Mouse (Mus musculus) hindbrain, embryonic 10.5 days (tissue): ENCODE measurements around the gene Cd9. TPM values are rescaled to one million over a fixed set of nuclear protein-coding genes. Genes with fewer than 3 reads are reported as not detected.

Source experiments
- DNase-seq: peaks from one replicate; pipeline ENCODE4 v3.0.0-alpha.2; 2017; ENCODE audit warnings: low spot score
- H3K27ac ChIP-seq: fragments of 300-500 bp; sonication (generic); 2 replicates; pipeline ENCODE4 v1.5.1; 2016; ENCODE audit warnings: mild to moderate bottlenecking, moderate library complexity
- H3K27me3 ChIP-seq: fragments of 300-500 bp; sonication (generic); 2 replicates; pipeline ENCODE4 v1.6.1; 2016; ENCODE audit warnings: mild to moderate bottlenecking; ENCODE audit not compliant: poor library complexity, insufficient read depth, severe bottlenecking
- H3K36me3 ChIP-seq: fragments of 300-500 bp; sonication (generic); 2 replicates; pipeline ENCODE4 v1.6.1; 2016; ENCODE audit warnings: mild to moderate bottlenecking, moderate library complexity
- H3K4me1 ChIP-seq: fragments of 300-500 bp; sonication (generic); replicated peaks from 2 replicates; pipeline ENCODE4 v1.6.1; 2016; ENCODE audit warnings: mild to moderate bottlenecking
- H3K4me3 ChIP-seq: fragments of 300-500 bp; sonication (generic); 2 replicates; pipeline ENCODE4 v1.5.1; 2016; ENCODE audit warnings: mild to moderate bottlenecking, moderate library complexity
- H3K9me3 ChIP-seq: fragments of 300-500 bp; sonication (generic); 2 replicates; pipeline ENCODE4 v1.6.1; 2016; ENCODE audit warnings: mild to moderate bottlenecking, moderate library complexity
- WGBS: fragments of 180-500 bp; shearing (Covaris S2); methylation state at CpG from one replicate; pipeline ENCODE4 v1.1.7; 2016; 5-methylcytosine and 5-hydroxymethylcytosine counted together
- polyA plus RNA-seq: library from polyadenylated mRNA; unstranded; fragments of >200 nt; fragmentation: Nextera tagmentation; extraction: Ambion mirVana; gene quantifications from 2 replicates; pipeline ENCODE4 v1.2.1, GENCODE M21; 2016

The Cd9 gene
- polyA plus RNA-seq, 1 experiment from 2014 or later, result 35.9 TPM

GRCm38 (mm10) chr6:125521558-125522193 is 27.1 kb upstream of the Cd9 start:
- Histone ChIP-seq H3K4me3 (no peak overlapping the region), H3K36me3 (no peaks in the 10 kb centered on the region), H3K27ac (no peak overlapping the region), H3K27me3 (no peaks in the 10 kb centered on the region), H3K9me3 (no peaks in the 10 kb centered on the region), H3K4me1 (no peaks in the 10 kb centered on the region)
- no peak for DNase-seq
- whole genome bisulfite sequencing, result 70% methylated on average over 5 of the region's 5 CpGs

GRCm38 (mm10) chr6:125515503-125516315 is 21.1 kb upstream of the Cd9 start:
- no peak overlapping the region for H3K27ac ChIP-seq
- peaks cover 6% of the 10 kb centered on the region for H3K4me1 ChIP-seq
- H3K27me3 ChIP-seq, result no peaks in the 10 kb centered on the region; the same call in 1 of the 2 replicates
- H3K36me3 ChIP-seq, result no peaks in the 10 kb centered on the region
- H3K4me3 ChIP-seq, result no peak overlapping the region
- no peak for DNase-seq
- H3K9me3 ChIP-seq, result no peaks in the 10 kb centered on the region
- 84% methylated on average over 11 of the region's 11 CpGs for WGBS

- no peaks in the 10 kb centered on the region; the same call in 1 of the 2 replicates for H3K27me3 ChIP-seq
- 72% methylated on average over 6 of the region's 6 CpGs for WGBS
- no peaks in the 10 kb centered on the region for H3K36me3 ChIP-seq
- H3K4me3 ChIP-seq, result no peak overlapping the region
- H3K27ac ChIP-seq, result no peak overlapping the region
- DNase-seq, result no peak
- H3K4me1 ChIP-seq, result peaks cover 6% of the 10 kb centered on the region
- H3K9me3 ChIP-seq, result no peaks in the 10 kb centered on the region
Measured at GRCm38 (mm10) chr6:125512950-125513596, 18.5 kb upstream of the Cd9 start.

GRCm38 (mm10) chr6:125511196-125511595 is 16.6 kb upstream of the Cd9 start:
- H3K27me3 ChIP-seq, result no peaks in the 10 kb centered on the region; the same call in 1 of the 2 replicates

GRCm38 (mm10) chr6:125510645-125511044 is 16.1 kb upstream of the Cd9 start:
- DNase-seq, result no peak
- Histone ChIP-seq H3K27me3 (no peaks in the 10 kb centered on the region; the same call in 1 of the 2 replicates), H3K9me3 (no peaks in the 10 kb centered on the region), H3K4me3 (no peak overlapping the region), H3K36me3 (no peaks in the 10 kb centered on the region), H3K4me1 (peaks cover 8% of the 10 kb centered on the region), H3K27ac (no peak overlapping the region)

More at GRCm38 (mm10) chr6:125511196-125511595, 16.6 kb upstream of the Cd9 start:
- no peak overlapping the region for H3K4me3 ChIP-seq
- H3K9me3 ChIP-seq, result no peaks in the 10 kb centered on the region
- H3K36me3 ChIP-seq, result no peaks in the 10 kb centered on the region
- WGBS, result 86% methylated on average over 7 of the region's 7 CpGs
- DNase-seq, result no peak
- no peak overlapping the region for H3K27ac ChIP-seq
- peaks cover 6% of the 10 kb centered on the region for H3K4me1 ChIP-seq

- H3K9me3 ChIP-seq, result no peaks in the 10 kb centered on the region
- no peaks in the 10 kb centered on the region; the same call in 1 of the 2 replicates for H3K27me3 ChIP-seq
- H3K36me3 ChIP-seq, result no peaks in the 10 kb centered on the region
- no peak overlapping the region for H3K4me3 ChIP-seq
- no peak for DNase-seq
- 87% methylated on average over 3 of the region's 3 CpGs for WGBS
- no peak overlapping the region for H3K27ac ChIP-seq
- H3K4me1 ChIP-seq, result peaks cover 5% of the 10 kb centered on the region
Measured at GRCm38 (mm10) chr6:125509783-125510182, 15.2 kb upstream of the Cd9 start.

- no peak for DNase-seq
- H3K36me3 ChIP-seq, result no peaks in the 10 kb centered on the region
- no peak overlapping the region for H3K4me3 ChIP-seq
- WGBS, result 93% methylated on average over 4 of the region's 4 CpGs
- no peaks in the 10 kb centered on the region for H3K9me3 ChIP-seq
- H3K4me1 ChIP-seq, result peaks cover 7% of the 10 kb centered on the region; the same call in 1 of the 2 replicates
- H3K27me3 ChIP-seq, result no peaks in the 10 kb centered on the region
- H3K27ac ChIP-seq, result no peak overlapping the region
Measured at GRCm38 (mm10) chr6:125506427-125506826, 11.8 kb upstream of the Cd9 start.

GRCm38 (mm10) chr6:125504622-125505355 is 10.2 kb upstream of the Cd9 start:
- H3K36me3 ChIP-seq, result no peaks in the 10 kb centered on the region
- no peak overlapping the region for H3K27ac ChIP-seq
- no peak overlapping the region for H3K4me3 ChIP-seq
- H3K27me3 ChIP-seq, result no peaks in the 10 kb centered on the region
- peaks cover 7% of the 10 kb centered on the region; the same call in 1 of the 2 replicates for H3K4me1 ChIP-seq
- H3K9me3 ChIP-seq, result no peaks in the 10 kb centered on the region
- no peak for DNase-seq
- WGBS, result 39% methylated on average over 3 of the region's 3 CpGs

GRCm38 (mm10) chr6:125503186-125503802 is 8.7 kb upstream of the Cd9 start:
- Histone ChIP-seq H3K27ac (no peak overlapping the region), H3K4me1 (peaks cover 7% of the 10 kb centered on the region; the same call in 1 of the 2 replicates), H3K9me3 (no peaks in the 10 kb centered on the region), H3K36me3 (no peaks in the 10 kb centered on the region), H3K27me3 (no peaks in the 10 kb centered on the region), H3K4me3 (no peak overlapping the region)
- no peak for DNase-seq
- 94% methylated on average over 11 of the region's 11 CpGs for WGBS

- no peak overlapping the region for H3K4me3 ChIP-seq
- 27% methylated on average over 5 of the region's 5 CpGs for WGBS
Measured at GRCm38 (mm10) chr6:125498062-125498461, 3.5 kb upstream of the Cd9 start.

GRCm38 (mm10) chr6:125496417-125496816 is 1.8 kb upstream of the Cd9 start:
- WGBS, result 88% methylated on average over 12 of the region's 12 CpGs
- Histone ChIP-seq H3K27me3 (peaks cover 50% of the 10 kb centered on the region), H3K4me1 (peaks cover 23% of the 10 kb centered on the region), H3K27ac (no peak overlapping the region), H3K36me3 (no peaks in the 10 kb centered on the region), H3K4me3 (no peak overlapping the region), H3K9me3 (no peaks in the 10 kb centered on the region)
- no peak for DNase-seq

More at GRCm38 (mm10) chr6:125498062-125498461, 3.5 kb upstream of the Cd9 start:
- peak; percentile 56 for DNase-seq
- no peaks in the 10 kb centered on the region for H3K9me3 ChIP-seq
- H3K27me3 ChIP-seq, result peaks cover 34% of the 10 kb centered on the region
- no peaks in the 10 kb centered on the region for H3K36me3 ChIP-seq
- peaks cover 20% of the 10 kb centered on the region for H3K4me1 ChIP-seq
- H3K27ac ChIP-seq, result no peak overlapping the region

- H3K9me3 ChIP-seq, result no peaks in the 10 kb centered on the region
- H3K4me1 ChIP-seq, result peaks cover 23% of the 10 kb centered on the region
- DNase-seq, result no peak
- H3K27ac ChIP-seq, result no peak overlapping the region
- H3K27me3 ChIP-seq, result peaks cover 50% of the 10 kb centered on the region
- H3K4me3 ChIP-seq, result peak overlapping the region; percentile 66
- H3K36me3 ChIP-seq, result no peaks in the 10 kb centered on the region
- 74% methylated on average over 9 of the region's 9 CpGs for WGBS
Measured at GRCm38 (mm10) chr6:125495361-125495760, 770 bp upstream of the Cd9 start.
